Mouse (Mus musculus) liver, embryonic 14.5 days (tissue): ENCODE data around the gene Helz2. TPM values are rescaled to one million over a fixed set of nuclear protein-coding genes. Genes with fewer than 3 reads are reported as not detected.
"Not testable (repeated sequence)": the region's sequence is repeated elsewhere in the genome, so short reads cannot be mapped to it uniquely, and the experiment has no call there.

ENCODE experiments used
- ATAC-seq: fragments of 200-750 bp; cut with Nextera tagmentation; 2 replicates; pipeline ENCODE4 v1.8.0; 2017; ENCODE audit warnings: moderate number of reproducible peaks, mild to moderate bottlenecking, moderate library complexity; ENCODE audit not compliant: insufficient read depth
- DNase-seq, 3 experiments: peaks; one replicate each; pipeline ENCODE4 v3.0.0-alpha.2; 2012 to 2013; ENCODE audit warnings: low read depth in 3 of 3, low spot score in 3 of 3
- H3K27ac ChIP-seq: fragments of 300-500 bp; sonication (generic); 2 replicates; pipeline ENCODE4 v1.5.1; 2014; ENCODE audit warnings: moderate library complexity, mild to moderate bottlenecking, control low read depth, inconsistent platforms
- H3K27me3 ChIP-seq: fragments of 300-500 bp; sonication (generic); 2 replicates; pipeline ENCODE4 v1.6.1; 2014; ENCODE audit warnings: mild to moderate bottlenecking, low read length, moderate library complexity; ENCODE audit not compliant: control insufficient read depth, insufficient read depth
- H3K36me3 ChIP-seq: fragments of 300-500 bp; sonication (generic); replicated peaks from 2 replicates; pipeline ENCODE4 v1.6.1; 2014; ENCODE audit warnings: low read depth; ENCODE audit not compliant: control insufficient read depth, insufficient read depth
- H3K4me1 ChIP-seq, 2 experiments: fragments of 200-500 bp in 1 of 2; fragments of 300-500 bp in 1 of 2; sonication (generic) in 1 of 2; replicated peaks; 2 replicates each; pipeline ENCODE4 v1.6.1; 2012 to 2014; ENCODE audit warnings: antibody characterized with exemption in 1 of 2, inconsistent platforms in 1 of 2, low read length in 1 of 2; ENCODE audit not compliant: control insufficient read depth in 2 of 2, insufficient read depth in 2 of 2
- H3K4me2 ChIP-seq: fragments of 300-500 bp; sonication (generic); 2 replicates; pipeline ENCODE4 v1.6.1; 2014; ENCODE audit warnings: low read depth, mild to moderate bottlenecking, control low read depth, moderate library complexity
- H3K4me3 ChIP-seq, 2 experiments: fragments of 200-500 bp in 1 of 2; fragments of 300-500 bp in 1 of 2; sonication (generic) in 1 of 2; 2 replicates each; pipeline ENCODE4 v1.5.1; 2012 to 2014; ENCODE audit warnings: low read depth in 2 of 2, low read length in 2 of 2, mild to moderate bottlenecking in 2 of 2, control low read depth in 1 of 2, inconsistent platforms in 1 of 2, moderate library complexity in 1 of 2; ENCODE audit not compliant: insufficient read depth in 1 of 2
- H3K9ac ChIP-seq: fragments of 300-500 bp; sonication (generic); replicated peaks from 2 replicates; pipeline ENCODE4 v1.6.1; 2014; ENCODE audit warnings: mild to moderate bottlenecking, control low read depth, moderate library complexity
- H3K9me3 ChIP-seq: fragments of 300-500 bp; sonication (generic); 2 replicates; pipeline ENCODE4 v1.6.1; 2016; ENCODE audit warnings: low read length, mixed read lengths; ENCODE audit not compliant: control insufficient read depth
- CTCF ChIP-seq: IDR thresholded peaks from 2 replicates; pipeline ENCODE4 v1.5.1; 2016; ENCODE audit warnings: antibody characterized with exemption, low read depth, control low read depth
- EP300 ChIP-seq: IDR thresholded peaks from 2 replicates; pipeline ENCODE4 v1.6.1; 2016; ENCODE audit warnings: antibody characterized with exemption, low read depth
- WGBS: fragments of 180-500 bp; shearing (Covaris S2); extraction: QIAGEN DNeasy Blood & Tissue Kit; methylation state at CpG from one replicate; pipeline ENCODE4 v1.1.7; 2014; ENCODE audit not compliant: insufficient replicate concordance; 5-methylcytosine and 5-hydroxymethylcytosine counted together
- polyA plus RNA-seq, 2 experiments: library from polyadenylated mRNA; depleted of rRNA in 1 of 2; stranded (reverse) in 1 of 2; unstranded in 1 of 2; fragments of >200 nt; fragmentation: Nextera tagmentation in 1 of 2; extraction: Ambion mirVana in 1 of 2; gene quantifications; 2 replicates each; pipeline versions ENCODE4 v1.2.1 to v1.2.3; 2012 to 2014

Gene Helz2
- 4.2 and 4.6 TPM in 2 replicates for polyA plus RNA-seq (2012; rRNA removed)
- polyA plus RNA-seq (2014; fragmentation: Nextera tagmentation; extraction: Ambion mirVana): 1.6 and 2.0 TPM in 2 replicates

DNA sequence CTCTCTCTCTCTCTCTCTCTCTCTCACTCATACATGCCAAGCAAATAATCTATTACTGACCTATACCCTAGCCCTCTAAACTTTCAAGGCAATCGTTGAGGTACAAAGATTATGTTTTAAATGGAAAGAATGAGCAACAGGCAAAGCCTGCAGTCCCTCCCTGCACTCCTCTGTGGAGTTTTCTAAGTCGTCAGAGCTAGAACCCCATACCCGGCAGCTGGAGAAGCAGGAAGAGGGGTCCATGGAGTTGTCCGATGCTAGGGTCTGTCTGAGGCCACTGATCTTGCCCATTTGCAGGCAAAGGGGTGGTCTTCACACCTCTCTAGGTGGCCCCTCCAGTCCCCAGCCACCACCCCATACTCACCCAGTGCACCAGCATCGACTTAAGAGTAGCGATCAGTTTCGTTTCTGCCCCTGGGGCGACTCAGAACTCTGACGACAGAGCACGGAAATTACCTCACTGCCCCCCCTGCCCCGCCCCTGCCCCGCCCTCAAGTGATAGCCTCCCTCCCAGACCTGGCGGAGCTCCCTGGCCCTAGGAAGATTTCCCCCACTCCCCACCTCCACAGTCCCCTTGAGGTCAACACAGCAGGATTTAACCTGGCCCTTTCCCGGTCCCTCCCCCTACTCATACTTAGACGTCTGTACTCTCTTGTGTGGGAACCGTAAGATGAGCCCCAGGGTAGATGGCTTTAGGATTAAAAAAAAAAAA lies at the start of gene Helz2:
Gene Helz2, minus strand, starts transcription at position 426 of the 712 bp plus-strand sequence.
- no peak for TF ChIP-seq CTCF
- no peak for TF ChIP-seq EP300
- H3K9ac ChIP-seq: peak within 1 kb of the TSS; percentile 87
- H3K27me3 ChIP-seq: no peaks in the 10 kb centered on the region
- peak; percentile 58 to 69 (median 69) for DNase-seq
- no peaks in the 10 kb centered on the region for H3K9me3 ChIP-seq
- H3K4me2 ChIP-seq: peak within 1 kb of the TSS; percentile 70
- peak within 1 kb of the TSS; percentile 74 to 97 for H3K4me3 ChIP-seq
- ATAC-seq: peak; percentile 79
- no peaks in the 10 kb centered on the region for H3K36me3 ChIP-seq
- peak within 1 kb of the TSS; percentile 48; the same call in 1 of the 2 replicates for H3K27ac ChIP-seq
- H3K4me1 ChIP-seq: peaks cover 3 to 17% of the 10 kb centered on the region in 2 experiments; a peak in 2 of 4 replicates
- WGBS: 7% methylated on average over 16 of the region's 16 CpGs

DNA sequence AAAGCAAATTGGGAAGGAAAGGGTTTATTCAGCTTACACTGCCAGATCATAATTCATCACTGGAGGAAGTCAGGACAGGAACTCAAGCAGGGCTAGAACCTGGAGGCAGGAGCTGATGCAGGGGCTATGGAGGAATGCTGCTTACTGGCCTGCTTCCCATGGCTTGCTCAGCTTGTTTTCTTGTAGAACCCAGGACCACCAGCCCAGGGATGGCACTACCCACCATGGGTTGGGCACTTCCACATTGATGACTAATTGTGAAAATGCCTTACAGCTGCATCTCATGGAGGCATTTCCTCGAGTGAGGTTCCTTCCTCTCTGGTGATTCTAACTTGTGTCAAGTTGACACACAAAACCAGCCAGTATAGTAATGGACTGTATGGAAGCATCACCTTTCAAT lies 49.1 kb upstream of the Helz2 start:
- Histone ChIP-seq H3K4me2 (no peak overlapping the region), H3K4me1 (peaks cover 8 to 17% of the 10 kb centered on the region in 2 experiments), H3K27ac (no peak overlapping the region), H3K9me3 (no peaks in the 10 kb centered on the region), H3K9ac (no peak overlapping the region), H3K27me3 (no peaks in the 10 kb centered on the region), H3K36me3 (no peaks in the 10 kb centered on the region), H3K4me3 (no peak overlapping the region)
- ATAC-seq (no peak), DNase-seq (no peak)
- TF ChIP-seq CTCF (no peak), EP300 (no peak)
- 26% methylated on average over 1 of the region's 1 CpGs for WGBS

DNA sequence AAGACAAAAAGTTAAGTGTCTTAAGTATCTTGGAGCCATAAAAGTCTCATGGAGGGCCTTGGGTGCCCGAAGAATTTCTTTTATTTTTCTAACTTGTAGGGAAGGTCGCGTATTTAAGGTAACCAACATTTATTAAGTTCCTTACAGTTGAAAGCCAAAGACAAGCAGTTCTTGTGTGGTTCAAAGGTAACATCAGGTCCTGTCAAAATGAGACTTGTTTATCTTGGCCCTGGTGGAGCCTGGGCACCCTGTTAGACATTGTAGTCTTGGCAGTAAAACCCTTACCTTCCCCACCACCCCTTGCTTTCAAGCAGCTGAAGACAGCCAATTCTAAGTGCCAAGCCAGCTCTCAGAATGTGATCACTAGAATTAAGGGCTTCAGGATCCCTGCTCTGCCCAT lies 46.9 kb upstream of the Helz2 start:
- peaks cover 5% of the 10 kb centered on the region for H3K36me3 ChIP-seq
- no peaks in the 10 kb centered on the region for H3K27me3 ChIP-seq
- ATAC-seq: no peak
- H3K27ac ChIP-seq: peak overlapping the region; percentile 38; the same call in 1 of the 2 replicates
- TF ChIP-seq EP300 (no peak), CTCF (no peak)
- H3K9ac ChIP-seq: peak overlapping the region; percentile 80
- DNase-seq: no peak
- no peaks in the 10 kb centered on the region for H3K9me3 ChIP-seq
- 65% methylated on average over 3 of the region's 3 CpGs for WGBS
- peak overlapping the region; percentile 61 to 69; a peak in 3 of 4 replicates for H3K4me3 ChIP-seq
- peaks cover 11 to 20% of the 10 kb centered on the region in 2 experiments for H3K4me1 ChIP-seq
- H3K4me2 ChIP-seq: peak overlapping the region; percentile 91

DNA sequence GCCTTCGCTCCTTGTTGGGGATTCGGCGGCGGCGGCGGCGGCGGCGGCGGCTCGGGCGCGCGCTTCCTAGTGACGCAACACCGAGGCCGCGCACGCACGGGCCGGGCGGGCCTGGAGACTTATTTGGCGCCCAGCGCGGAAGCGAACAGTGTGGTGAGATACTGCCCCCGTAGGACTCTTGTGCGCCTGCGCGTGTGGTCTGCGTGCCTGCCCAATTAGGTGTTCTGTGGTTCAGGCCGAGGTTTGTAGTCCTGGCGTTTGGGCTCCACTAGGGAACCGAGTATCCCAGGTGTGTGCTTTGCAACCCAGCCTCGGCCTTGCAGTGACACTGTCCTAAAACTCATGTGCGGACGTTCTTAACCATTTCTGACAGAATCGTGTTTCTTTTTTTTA lies 46.1 kb upstream of the Helz2 start, which contains the start of gene Gmeb2:
Gene Gmeb2, minus strand, starts transcription at position 78 of the 393 bp plus-strand sequence.
- H3K9me3 ChIP-seq, H3K27me3 ChIP-seq, H3K36me3 ChIP-seq: not testable (repeated sequence)
- peak within 1 kb of the TSS; percentile 96 for H3K9ac ChIP-seq
- WGBS: under 1% methylated on average over 33 of the region's 38 CpGs
- H3K27ac ChIP-seq: peak within 1 kb of the TSS; percentile 87
- peak within 1 kb of the TSS; percentile 69 to 96 for H3K4me3 ChIP-seq
- TF ChIP-seq CTCF: peak; percentile 66
- H3K4me1 ChIP-seq: peaks cover 16 to 26% of the 10 kb centered on the region in 2 experiments
- ATAC-seq (peak; percentile 95), DNase-seq (peak; percentile 96 to 97 (median 97))
- peak within 1 kb of the TSS; percentile 91 for H3K4me2 ChIP-seq

GRCm38 (mm10) chr2:181287338-181287957 lies 45.6 kb upstream of the Helz2 start:
- H3K9me3 ChIP-seq: no peaks in the 10 kb centered on the region
- ATAC-seq (peak; percentile 86), DNase-seq (peak; percentile 50 to 57 (median 52))
- peak overlapping the region; percentile 91 for H3K4me2 ChIP-seq
- 1% methylated on average over 56 of the region's 71 CpGs for WGBS
- H3K4me1 ChIP-seq: peaks cover 17 to 27% of the 10 kb centered on the region in 2 experiments
- H3K27ac ChIP-seq: peak overlapping the region; percentile 87
- H3K4me3 ChIP-seq: peak overlapping the region; percentile 69 to 96
- H3K36me3 ChIP-seq: peaks cover 5% of the 10 kb centered on the region
- TF ChIP-seq EP300 (no peak), CTCF (no peak)
- H3K27me3 ChIP-seq: no peaks in the 10 kb centered on the region
- H3K9ac ChIP-seq: peak overlapping the region; percentile 96
